Mouse (Mus musculus): ENCODE results near the gene Klk12. TPM values are rescaled to one million over a fixed set of nuclear protein-coding genes. Genes with fewer than 3 reads are reported as not detected.

Gene Klk12
- polyA plus RNA-seq, 1 experiment from 2014 or later, result not detected

- no peak overlapping the region for H3K9ac ChIP-seq
- no peaks in the 10 kb centered on the region for H3K36me3 ChIP-seq
- H3K9me3 ChIP-seq, result no peaks in the 10 kb centered on the region
- no peak overlapping the region for H3K4me2 ChIP-seq (replicated peaks)
- no peak for ATAC-seq (ENCODE audit: low FRiP score, low read depth)
- peaks cover 7% of the 10 kb centered on the region for H3K27me3 ChIP-seq
- no peak overlapping the region for H3K4me3 ChIP-seq
- 89% methylated on average over 10 of the region's 10 CpGs for WGBS
- peaks cover 9% of the 10 kb centered on the region for H3K4me1 ChIP-seq
- no peak overlapping the region for H3K27ac ChIP-seq
These were observed 9.7 kb downstream of the Klk12 start for GRCm38 (mm10) chr7:43778176-43778970.

- Histone ChIP-seq H3K27ac (no peak overlapping the region), H3K27me3 (peaks cover 21% of the 10 kb centered on the region), H3K36me3 (no peaks in the 10 kb centered on the region), H3K4me1 (peaks cover 9% of the 10 kb centered on the region), H3K9ac (no peak overlapping the region), H3K4me3 (no peak overlapping the region), H3K4me2 (replicated peaks) (no peak overlapping the region), H3K9me3 (no peaks in the 10 kb centered on the region)
- ATAC-seq (ENCODE audit: low FRiP score, low read depth), result no peak
- 59% methylated on average over 6 of the region's 6 CpGs for WGBS
These were observed 11.5 kb downstream of the Klk12 start for GRCm38 (mm10) chr7:43780241-43780640.

GRCm38 (mm10) chr7:43780746-43781145 is 12.0 kb downstream of the Klk12 start, which contains the start of gene Klk10:
Klk10 (plus strand) TSS chr7:43781035.
- WGBS, result 47% methylated on average over 5 of the region's 5 CpGs
- no peak for ATAC-seq (ENCODE audit: low FRiP score, low read depth)
- Histone ChIP-seq H3K27me3 (peaks cover 21% of the 10 kb centered on the region), H3K4me2 (replicated peaks) (no peak within 1 kb of the TSS), H3K9me3 (no peaks in the 10 kb centered on the region), H3K9ac (no peak within 1 kb of the TSS), H3K36me3 (no peaks in the 10 kb centered on the region), H3K4me3 (no peak within 1 kb of the TSS), H3K4me1 (peaks cover 9% of the 10 kb centered on the region), H3K27ac (no peak within 1 kb of the TSS)

GRCm38 (mm10) chr7:43781541-43781940 is 12.8 kb downstream of the Klk12 start:
- 84% methylated on average over 11 of the region's 11 CpGs for WGBS
- H3K4me3 ChIP-seq, result no peak overlapping the region
- H3K9me3 ChIP-seq, result no peaks in the 10 kb centered on the region
- peaks cover 21% of the 10 kb centered on the region for H3K27me3 ChIP-seq
- no peak overlapping the region for H3K9ac ChIP-seq
- no peaks in the 10 kb centered on the region for H3K36me3 ChIP-seq
- no peak overlapping the region for H3K27ac ChIP-seq
- no peak for ATAC-seq (ENCODE audit: low FRiP score, low read depth)
- no peak overlapping the region for H3K4me2 ChIP-seq (replicated peaks)
- peaks cover 9% of the 10 kb centered on the region for H3K4me1 ChIP-seq

GRCm38 (mm10) chr7:43782275-43783265 is 13.9 kb downstream of the Klk12 start:
- no peaks in the 10 kb centered on the region for H3K36me3 ChIP-seq
- peak; percentile 86 for ATAC-seq (ENCODE audit: low FRiP score, low read depth)
- H3K4me1 ChIP-seq, result peaks cover 9% of the 10 kb centered on the region
- H3K27ac ChIP-seq, result no peak overlapping the region
- H3K4me3 ChIP-seq, result peak overlapping the region; percentile 33
- peaks cover 21% of the 10 kb centered on the region for H3K27me3 ChIP-seq
- H3K9me3 ChIP-seq, result no peaks in the 10 kb centered on the region
- WGBS, result 7% methylated on average over 36 of the region's 36 CpGs
- H3K4me2 ChIP-seq (replicated peaks), result peak overlapping the region; percentile 66
- no peak overlapping the region for H3K9ac ChIP-seq

GRCm38 (mm10) chr7:43785286-43785685 is 16.6 kb downstream of the Klk12 start:
- no peaks in the 10 kb centered on the region for H3K9me3 ChIP-seq
- 75% methylated on average over 1 of the region's 1 CpGs for WGBS
- H3K9ac ChIP-seq, result no peak overlapping the region
- no peaks in the 10 kb centered on the region for H3K36me3 ChIP-seq
- H3K4me1 ChIP-seq, result peaks cover 9% of the 10 kb centered on the region
- no peak overlapping the region for H3K27ac ChIP-seq
- no peak overlapping the region for H3K4me3 ChIP-seq
- peaks cover 21% of the 10 kb centered on the region for H3K27me3 ChIP-seq
- ATAC-seq (ENCODE audit: low FRiP score, low read depth), result no peak
- no peak overlapping the region for H3K4me2 ChIP-seq (replicated peaks)

GRCm38 (mm10) chr7:43788096-43788495 is 19.4 kb downstream of the Klk12 start:
- no peak overlapping the region for H3K4me2 ChIP-seq (replicated peaks)
- H3K9me3 ChIP-seq, result no peaks in the 10 kb centered on the region
- H3K27me3 ChIP-seq, result peaks cover 19% of the 10 kb centered on the region
- H3K27ac ChIP-seq, result no peak overlapping the region
- no peak overlapping the region for H3K9ac ChIP-seq
- no peak overlapping the region for H3K4me3 ChIP-seq
- H3K4me1 ChIP-seq, result no peaks in the 10 kb centered on the region
- no peak for ATAC-seq (ENCODE audit: low FRiP score, low read depth)
- no peaks in the 10 kb centered on the region for H3K36me3 ChIP-seq
- WGBS, result 81% methylated on average over 3 of the region's 3 CpGs

GRCm38 (mm10) chr7:43789295-43789694 is 20.6 kb downstream of the Klk12 start:
- Histone ChIP-seq H3K36me3 (no peaks in the 10 kb centered on the region), H3K9ac (no peak overlapping the region), H3K4me2 (replicated peaks) (no peak overlapping the region), H3K9me3 (no peaks in the 10 kb centered on the region), H3K4me1 (no peaks in the 10 kb centered on the region), H3K4me3 (no peak overlapping the region), H3K27me3 (peaks cover 15% of the 10 kb centered on the region), H3K27ac (no peak overlapping the region)
- 67% methylated on average over 2 of the region's 2 CpGs for WGBS
- no peak for ATAC-seq (ENCODE audit: low FRiP score, low read depth)

GRCm38 (mm10) chr7:43791591-43791990 is 22.9 kb downstream of the Klk12 start, which contains the start of gene Klk9:
Klk9 (plus strand) TSS chr7:43791891.
- ATAC-seq (ENCODE audit: low FRiP score, low read depth), result no peak
- Histone ChIP-seq H3K27me3 (peaks cover 32% of the 10 kb centered on the region), H3K36me3 (no peaks in the 10 kb centered on the region), H3K9ac (no peak within 1 kb of the TSS), H3K27ac (no peak within 1 kb of the TSS), H3K4me3 (no peak within 1 kb of the TSS), H3K4me1 (peaks cover 4% of the 10 kb centered on the region; the same call in 1 of the 2 replicates), H3K4me2 (replicated peaks) (no peak within 1 kb of the TSS), H3K9me3 (no peaks in the 10 kb centered on the region)
- 69% methylated on average over 7 of the region's 7 CpGs for WGBS

- H3K9ac ChIP-seq, result peak overlapping the region; percentile 64
- 5% methylated on average over 8 of the region's 8 CpGs for WGBS
- ATAC-seq (ENCODE audit: low FRiP score, low read depth), result no peak
- H3K9me3 ChIP-seq, result no peaks in the 10 kb centered on the region
- peaks cover 56% of the 10 kb centered on the region for H3K27me3 ChIP-seq
- peak overlapping the region; percentile 53 for H3K4me3 ChIP-seq
- H3K36me3 ChIP-seq, result no peaks in the 10 kb centered on the region
- peak overlapping the region; percentile 78 for H3K4me2 ChIP-seq (replicated peaks)
- no peak overlapping the region for H3K27ac ChIP-seq
- H3K4me1 ChIP-seq, result peaks cover 19% of the 10 kb centered on the region
These were observed 27.7 kb downstream of the Klk12 start for GRCm38 (mm10) chr7:43796355-43796754.

- Histone ChIP-seq H3K9ac (peak within 1 kb of the TSS; percentile 64), H3K4me1 (peaks cover 19% of the 10 kb centered on the region), H3K9me3 (no peaks in the 10 kb centered on the region), H3K27me3 (peaks cover 54% of the 10 kb centered on the region), H3K36me3 (no peaks in the 10 kb centered on the region), H3K27ac (no peak within 1 kb of the TSS), H3K4me2 (replicated peaks) (peak within 1 kb of the TSS; percentile 78), H3K4me3 (peak within 1 kb of the TSS; percentile 53)
- under 1% methylated on average over 28 of the region's 28 CpGs for WGBS
- ATAC-seq (ENCODE audit: low FRiP score, low read depth), result peak; percentile 51; the same call in 1 of the 2 replicates
These were observed 28.7 kb downstream of the Klk12 start, which contains the start of gene Klk8 for GRCm38 (mm10) chr7:43797333-43797769. Klk8 (plus strand) TSS chr7:43797577.

All from limb, embryonic 13.5 days (tissue).